In genomic region chr5:27049341-27050091, GRCm38 (mm10) we compare ENCODE assay signal across 8 mouse cellular contexts.
DNase-seq lines count a peak whose midpoint lies in the region; ATAC-seq lines count a peak whose summit lies in the region.

No protein-coding gene starts in this region.

- peak overlapping the region; percentile 35; the same call in 1 of the 2 replicates for H3K9ac ChIP-seq in kidney, embryonic 16.5 days (replicated peaks; ENCODE audit: low read length)
- H3K9ac ChIP-seq in hindbrain, embryonic 11.5 days (ENCODE audit: low read depth, low read length), result peak overlapping the region; percentile 67
- H3K9ac ChIP-seq in stomach, embryonic 16.5 days (ENCODE audit: low read length), result no peak overlapping the region

- WGBS in kidney, embryonic 16.5 days, result 1% methylated on average over 45 of the region's 55 CpGs
- 1% methylated on average over 55 of the region's 55 CpGs for WGBS in hindbrain, embryonic 11.5 days
- WGBS in stomach, embryonic 16.5 days, result 2% methylated on average over 55 of the region's 55 CpGs

- H3K4me1 ChIP-seq in kidney, embryonic 16.5 days (ENCODE audit: insufficient read depth, low read length), result no peaks in the 10 kb centered on the region
- H3K4me1 ChIP-seq in hindbrain, embryonic 11.5 days (replicated peaks; ENCODE audit: control insufficient read depth, insufficient read depth, low read length), result 0 out of 2 replicates have a peak, but pooled peaks cover 2% of the 10 kb centered on the region
- H3K4me1 ChIP-seq in stomach, embryonic 16.5 days (ENCODE audit: control insufficient read depth, insufficient read depth, low read length), result no peaks in the 10 kb centered on the region

- no peaks in the 10 kb centered on the region for H3K36me3 ChIP-seq in kidney, embryonic 16.5 days (ENCODE audit: insufficient read depth, low read length)
- no peaks in the 10 kb centered on the region for H3K36me3 ChIP-seq in hindbrain, embryonic 11.5 days (ENCODE audit: control insufficient read depth, insufficient read depth, low read length)
- H3K36me3 ChIP-seq in stomach, embryonic 16.5 days (ENCODE audit: control insufficient read depth, insufficient read depth, low read length), result no peaks in the 10 kb centered on the region

- no peaks in the 10 kb centered on the region for H3K9me3 ChIP-seq in kidney, embryonic 16.5 days (ENCODE audit: low read length)
- no peaks in the 10 kb centered on the region for H3K9me3 ChIP-seq in hindbrain, embryonic 11.5 days (ENCODE audit: control insufficient read depth, low read length)
- no peaks in the 10 kb centered on the region for H3K9me3 ChIP-seq in stomach, embryonic 16.5 days (replicated peaks; ENCODE audit: control insufficient read depth, low read length)

- peak overlapping the region; percentile 43 for H3K4me3 ChIP-seq in kidney, embryonic 16.5 days (ENCODE audit: low read length)
- H3K4me3 ChIP-seq in hindbrain, embryonic 11.5 days (ENCODE audit: low read depth, low read length), result peak overlapping the region; percentile 55
- H3K4me3 ChIP-seq in stomach, embryonic 16.5 days (replicated peaks; ENCODE audit: low read length), result peak overlapping the region; percentile 27

- H3K4me2 ChIP-seq in kidney, embryonic 16.5 days (replicated peaks; ENCODE audit: low read depth, low read length), result peak overlapping the region; percentile 61
- peak overlapping the region; percentile 97 for H3K4me2 ChIP-seq in hindbrain, embryonic 11.5 days (replicated peaks; ENCODE audit: low read depth, low read length)
- H3K4me2 ChIP-seq in stomach, embryonic 16.5 days (ENCODE audit: low read depth, low read length), result peak overlapping the region; percentile 43

- no peak for ATAC-seq in kidney, embryonic 16.5 days (ENCODE audit: low FRiP score, low TSS enrichment)
- ATAC-seq in hindbrain, embryonic 11.5 days (ENCODE audit: low FRiP score), result peak; percentile 67
- ATAC-seq in stomach, embryonic 16.5 days (ENCODE audit: insufficient read depth, low FRiP score), result no peak

- DNase-seq in kidney, postnatal 4 days, result no peak
- DNase-seq in cerebellum, postnatal 4 days (ENCODE audit: low spot score in 2 of 2), result peak; percentile 26 to 35
- peak; percentile 62 for DNase-seq in hindbrain, embryonic 11.5 days (ENCODE audit: low spot score)
- peak; percentile 12 for DNase-seq in mesoderm, embryonic 11.5 days (ENCODE audit: low read depth, low spot score)
- DNase-seq in natural killer cell, adult 2 months (ENCODE audit: low spot score in 2 of 2), result no peak
- no peak for DNase-seq in adrenal gland, postnatal 4 days (ENCODE audit: low spot score in 2 of 2)

- peaks cover 30% of the 10 kb centered on the region for H3K27me3 ChIP-seq in kidney, embryonic 16.5 days (ENCODE audit: insufficient read depth, low read length)
- H3K27me3 ChIP-seq in hindbrain, embryonic 11.5 days (ENCODE audit: control insufficient read depth, insufficient read depth, low read length), result peaks cover 5% of the 10 kb centered on the region; the same call in 1 of the 2 replicates
- H3K27me3 ChIP-seq in stomach, embryonic 16.5 days (ENCODE audit: control insufficient read depth, insufficient read depth, low read length), result peaks cover 26% of the 10 kb centered on the region

- no peak overlapping the region for H3K27ac ChIP-seq in kidney, embryonic 16.5 days (ENCODE audit: low read length)
- no peak overlapping the region for H3K27ac ChIP-seq in hindbrain, embryonic 11.5 days (ENCODE audit: low read depth, low read length)
- H3K27ac ChIP-seq in stomach, embryonic 16.5 days (ENCODE audit: low read length), result no peak overlapping the region

Comparison
In these comparisons a context has a peak if more than half of its experiments do, and no peak if none do; other contexts are left out.
1. H3K4me2 ChIP-seq: peak in every context shown above with its lines; median percentile 97 in hindbrain, embryonic 11.5 days; 61 in kidney, embryonic 16.5 days; 43 in stomach, embryonic 16.5 days.
2. DNase-seq: peak in cerebellum, postnatal 4 days (2 of 2), hindbrain, embryonic 11.5 days (single experiment) and mesoderm, embryonic 11.5 days (single experiment); none in kidney, postnatal 4 days (0 of 2), natural killer cell, adult 2 months (0 of 2) and adrenal gland, postnatal 4 days (0 of 2).
3. Peak in every context shown above with its lines, with median percentiles within 50 percentile points of each other: H3K4me3 ChIP-seq.